Mouse (Mus musculus) brain, embryonic 14.5 days (tissue): ENCODE data around the gene Qpct.

Experiments
- CTCF ChIP-seq: fragments of 200-500 bp; IDR thresholded peaks from 2 replicates; pipeline ENCODE4 v1.5.1; 2012; ENCODE audit warnings: inconsistent platforms, mild to moderate bottlenecking, moderate library complexity, borderline replicate concordance; ENCODE audit not compliant: insufficient read depth, insufficient read length; ENCODE audit errors: extremely low read depth
- POLR2A ChIP-seq: fragments of 200-500 bp; IDR thresholded peaks from 2 replicates; pipeline ENCODE4 v1.6.1; 2012; ENCODE audit warnings: mild to moderate bottlenecking, inconsistent platforms, borderline replicate concordance; ENCODE audit not compliant: poor library complexity, insufficient read depth, insufficient read length, severe bottlenecking; ENCODE audit errors: extremely low read depth

GRCm38 (mm10) chr17:79093286-79093975 lies 41.7 kb downstream of the Qpct start:
- TF ChIP-seq POLR2A = no peak
- no peak for TF ChIP-seq CTCF
